Mouse (Mus musculus) forebrain, embryonic 11.5 days (tissue): ENCODE measurements around the gene Cul9. TPM values are rescaled to one million over a fixed set of nuclear protein-coding genes. Genes with fewer than 3 reads are reported as not detected.
"Not testable (repeated sequence)": the region's sequence is repeated elsewhere in the genome, so short reads cannot be mapped to it uniquely, and the experiment has no call there.

ENCODE experiments used
- ATAC-seq: fragments of 200-750 bp; cut with Nextera tagmentation; replicated peaks from 2 replicates; pipeline ENCODE4 v1.8.0; 2017; ENCODE audit warnings: moderate TSS enrichment; ENCODE audit not compliant: low FRiP score
- DNase-seq: peaks from one replicate; pipeline ENCODE4 v3.0.0-alpha.2; 2017; ENCODE audit warnings: low spot score
- H3K27ac ChIP-seq: fragments of 300-500 bp; sonication (generic); 2 replicates; pipeline ENCODE4 v1.5.1; 2014; ENCODE audit warnings: low read depth, low read length
- H3K27me3 ChIP-seq: fragments of 300-500 bp; sonication (generic); 2 replicates; pipeline ENCODE4 v1.6.1; 2014; ENCODE audit warnings: mild to moderate bottlenecking, low read length, mixed read lengths; ENCODE audit not compliant: control insufficient read depth, insufficient read depth
- H3K36me3 ChIP-seq: fragments of 300-500 bp; sonication (generic); 2 replicates; pipeline ENCODE4 v1.6.1; 2014; ENCODE audit warnings: mild to moderate bottlenecking, low read length, moderate library complexity, mixed read lengths; ENCODE audit not compliant: control insufficient read depth, insufficient read depth
- H3K4me1 ChIP-seq: fragments of 300-500 bp; sonication (generic); replicated peaks from 2 replicates; pipeline ENCODE4 v1.6.1; 2014; ENCODE audit warnings: low read length, mixed read lengths; ENCODE audit not compliant: control insufficient read depth, insufficient read depth
- H3K4me2 ChIP-seq: fragments of 300-500 bp; sonication (generic); 2 replicates; pipeline ENCODE4 v1.6.1; 2014; ENCODE audit warnings: low read depth, mild to moderate bottlenecking, low read length, moderate library complexity, mixed read lengths; ENCODE audit not compliant: severe bottlenecking
- H3K4me3 ChIP-seq: fragments of 300-500 bp; sonication (generic); 2 replicates; pipeline ENCODE4 v1.5.1; 2014; ENCODE audit warnings: low read depth, low read length
- H3K9ac ChIP-seq: fragments of 300-500 bp; sonication (generic); 2 replicates; pipeline ENCODE4 v1.6.1; 2014; ENCODE audit warnings: low read length
- H3K9me3 ChIP-seq: fragments of 300-500 bp; sonication (generic); 2 replicates; pipeline ENCODE4 v1.6.1; 2016; ENCODE audit warnings: low read length, mixed read lengths; ENCODE audit not compliant: control insufficient read depth
- WGBS: fragments of 180-500 bp; shearing (Covaris S2); extraction: QIAGEN DNeasy Blood & Tissue Kit; methylation state at CpG from one replicate; pipeline ENCODE4 v1.1.7; 2014; 5-methylcytosine and 5-hydroxymethylcytosine counted together
- polyA plus RNA-seq: library from polyadenylated mRNA; unstranded; fragments of >200 nt; fragmentation: Nextera tagmentation; extraction: Ambion mirVana; gene quantifications from 2 replicates; pipeline ENCODE4 v1.2.1, GENCODE M21; 2014

Cul9 gene
- polyA plus RNA-seq, 1 experiment from 2014 or later, result 3.4 TPM

DNA sequence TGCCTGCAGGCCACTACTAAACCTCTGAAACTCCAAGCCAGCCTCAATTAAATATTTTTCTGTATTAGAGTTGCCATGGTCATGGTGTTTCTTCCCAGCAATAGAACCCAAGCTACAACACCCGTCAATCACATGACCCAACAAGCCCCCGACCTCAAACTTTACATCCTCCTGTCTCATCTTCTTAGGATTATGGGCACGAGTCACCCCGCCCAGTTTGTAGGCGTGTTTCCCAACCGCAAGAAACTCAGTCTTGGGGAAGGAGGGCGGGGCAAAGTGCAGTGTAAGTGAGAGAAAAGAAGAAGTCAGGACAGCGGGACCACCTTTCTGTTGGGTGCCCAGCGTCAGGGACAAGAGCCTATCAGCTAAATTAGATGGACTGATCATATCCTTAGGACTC, 42.0 kb upstream of the Cul9 start:
- WGBS, result 88% methylated on average over 9 of the region's 9 CpGs
- H3K9me3 ChIP-seq, result no peaks in the 10 kb centered on the region
- no peak overlapping the region for H3K9ac ChIP-seq
- H3K36me3 ChIP-seq, result peaks cover 8% of the 10 kb centered on the region; the same call in 1 of the 2 replicates
- no peak overlapping the region for H3K4me2 ChIP-seq
- H3K27ac ChIP-seq, result no peak overlapping the region
- H3K27me3 ChIP-seq, result no peaks in the 10 kb centered on the region
- DNase-seq (no peak), ATAC-seq (no peak)
- H3K4me1 ChIP-seq, result no peaks in the 10 kb centered on the region
- no peak overlapping the region for H3K4me3 ChIP-seq

DNA sequence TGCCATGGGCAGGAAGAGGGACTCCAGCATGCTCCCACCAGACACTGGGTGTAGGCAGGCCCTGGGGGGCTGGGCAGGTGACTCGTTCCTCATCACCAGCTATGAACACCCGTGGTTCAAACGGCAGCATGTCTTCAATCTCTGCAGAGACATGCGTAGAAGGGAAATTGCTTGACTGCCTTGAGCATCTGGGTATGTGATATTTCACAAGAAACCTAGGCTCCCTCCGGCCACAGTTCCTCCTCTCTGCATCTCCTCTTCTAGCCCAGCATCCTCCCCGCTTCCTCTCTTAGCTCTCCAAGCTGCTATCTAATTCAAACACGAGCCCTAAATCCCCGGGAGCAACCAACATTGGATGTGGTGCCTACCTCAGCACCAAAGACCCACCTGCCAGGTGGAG, 40.1 kb upstream of the Cul9 start:
- H3K4me1 ChIP-seq, result no peaks in the 10 kb centered on the region
- ATAC-seq, result no peak
- no peaks in the 10 kb centered on the region for H3K9me3 ChIP-seq
- 95% methylated on average over 8 of the region's 8 CpGs for WGBS
- peaks cover 8% of the 10 kb centered on the region; the same call in 1 of the 2 replicates for H3K36me3 ChIP-seq
- H3K4me2 ChIP-seq, result no peak overlapping the region
- no peaks in the 10 kb centered on the region for H3K27me3 ChIP-seq
- no peak overlapping the region for H3K4me3 ChIP-seq
- DNase-seq, result no peak
- H3K9ac ChIP-seq, result no peak overlapping the region
- H3K27ac ChIP-seq, result no peak overlapping the region

DNA sequence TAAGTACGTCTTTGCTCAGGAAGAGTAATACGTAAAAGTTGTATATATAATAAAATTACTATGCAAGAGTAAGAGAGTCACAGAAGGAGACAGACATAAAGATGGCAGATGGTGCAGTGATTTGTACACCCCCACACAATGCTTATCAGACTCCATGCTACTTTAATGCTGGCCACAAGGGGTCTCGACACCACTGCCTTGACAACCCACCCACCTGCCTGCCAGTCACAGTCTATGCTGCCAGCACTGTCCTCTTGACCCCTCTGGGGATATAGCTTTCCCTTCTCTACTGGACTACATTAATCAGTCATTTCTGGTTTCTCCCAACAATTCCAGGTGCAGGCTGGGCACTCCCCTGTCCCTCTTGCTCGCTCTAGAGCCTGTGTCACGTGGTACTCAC, 32.5 kb upstream of the Cul9 start:
- H3K9me3 ChIP-seq, result no peaks in the 10 kb centered on the region; the same call in 1 of the 2 replicates
- no peak overlapping the region for H3K9ac ChIP-seq
- 89% methylated on average over 5 of the region's 5 CpGs for WGBS
- DNase-seq, result no peak
- no peak overlapping the region for H3K4me3 ChIP-seq
- no peaks in the 10 kb centered on the region for H3K4me1 ChIP-seq
- H3K27ac ChIP-seq, result no peak overlapping the region
- ATAC-seq, result no peak
- peaks cover 8% of the 10 kb centered on the region; the same call in 1 of the 2 replicates for H3K36me3 ChIP-seq
- no peaks in the 10 kb centered on the region for H3K27me3 ChIP-seq
- no peak overlapping the region for H3K4me2 ChIP-seq

DNA sequence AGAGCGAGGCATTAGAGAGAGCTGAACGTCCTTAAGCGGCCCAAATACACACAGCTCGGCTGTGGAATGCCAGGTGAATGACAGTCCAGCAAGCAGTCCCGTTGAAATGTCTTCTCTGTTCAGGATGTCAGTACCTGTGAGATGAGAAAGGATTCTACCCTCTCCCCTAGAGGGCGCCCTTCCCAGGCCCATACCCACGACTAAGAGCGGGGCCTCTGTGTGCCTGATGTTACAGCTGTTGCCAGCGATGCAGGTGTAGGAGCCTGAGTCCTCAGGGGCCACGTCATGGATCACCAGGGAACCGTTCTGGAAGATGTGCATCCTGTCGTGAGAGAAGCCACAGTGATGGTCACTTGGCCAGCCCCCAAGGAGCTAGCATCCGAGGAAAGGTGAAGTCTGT, 29.9 kb upstream of the Cul9 start:
- no peak for DNase-seq
- H3K27ac ChIP-seq, result no peak overlapping the region
- no peaks in the 10 kb centered on the region for H3K4me1 ChIP-seq
- H3K9ac ChIP-seq, result no peak overlapping the region
- 84% methylated on average over 13 of the region's 13 CpGs for WGBS
- H3K27me3 ChIP-seq, result no peaks in the 10 kb centered on the region
- H3K9me3 ChIP-seq, result no peaks in the 10 kb centered on the region; the same call in 1 of the 2 replicates
- no peak overlapping the region for H3K4me3 ChIP-seq
- ATAC-seq, result no peak
- no peak overlapping the region for H3K4me2 ChIP-seq
- peaks cover 8% of the 10 kb centered on the region; the same call in 1 of the 2 replicates for H3K36me3 ChIP-seq

DNA sequence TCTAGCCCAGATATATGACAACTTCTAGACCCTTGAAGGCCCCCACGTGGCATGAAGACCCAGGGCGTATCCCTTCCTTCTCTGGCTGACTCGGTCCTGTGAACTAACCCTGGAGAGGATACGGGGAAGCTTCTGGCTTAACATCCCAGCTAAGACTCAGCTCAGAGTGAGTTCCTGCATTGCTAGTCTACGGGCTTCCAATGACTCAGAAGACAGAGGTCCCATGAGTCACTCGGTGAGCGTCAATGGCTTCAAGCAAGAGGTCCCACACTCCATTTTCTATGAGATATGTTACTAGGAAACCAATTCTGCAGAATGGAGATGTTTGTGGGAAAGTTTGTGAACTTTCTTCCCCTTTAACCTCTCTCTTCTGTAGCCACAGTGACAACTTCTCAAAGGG, 28.3 kb upstream of the Cul9 start:
- DNase-seq (no peak), ATAC-seq (no peak)
- Histone ChIP-seq H3K4me2 (no peak overlapping the region), H3K27ac (no peak overlapping the region), H3K4me3 (no peak overlapping the region), H3K4me1 (no peaks in the 10 kb centered on the region), H3K36me3 (peaks cover 8% of the 10 kb centered on the region; the same call in 1 of the 2 replicates), H3K9me3 (no peaks in the 10 kb centered on the region), H3K27me3 (no peaks in the 10 kb centered on the region), H3K9ac (no peak overlapping the region)
- WGBS, result 92% methylated on average over 7 of the region's 7 CpGs

DNA sequence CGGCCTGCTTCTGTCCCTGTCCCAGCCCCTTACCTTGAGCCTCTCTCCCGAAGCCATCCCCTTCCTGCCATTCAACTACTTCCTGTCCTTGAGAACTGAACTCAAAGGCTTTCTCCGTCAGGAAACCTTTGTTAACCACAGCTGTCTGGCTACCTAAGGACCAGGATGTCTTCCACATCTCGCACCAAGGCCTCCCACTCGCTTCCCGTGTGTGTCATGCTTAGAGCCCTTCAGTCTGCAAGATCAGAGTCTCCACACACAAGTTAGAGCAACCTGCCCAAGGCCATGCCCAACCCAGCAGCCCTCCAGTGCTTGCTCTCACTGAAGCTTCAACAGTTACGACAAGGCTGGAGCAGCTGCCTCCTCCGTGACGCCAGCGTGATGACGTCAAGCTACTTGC, 24.8 kb upstream of the Cul9 start:
- H3K27ac ChIP-seq, result no peak overlapping the region
- no peak overlapping the region for H3K4me3 ChIP-seq
- WGBS, result 91% methylated on average over 11 of the region's 11 CpGs
- H3K4me1 ChIP-seq, result no peaks in the 10 kb centered on the region
- H3K9ac ChIP-seq, result no peak overlapping the region
- no peak overlapping the region for H3K4me2 ChIP-seq
- no peak for DNase-seq
- no peaks in the 10 kb centered on the region for H3K27me3 ChIP-seq
- H3K36me3 ChIP-seq, result peaks cover 11% of the 10 kb centered on the region; the same call in 1 of the 2 replicates
- H3K9me3 ChIP-seq, result no peaks in the 10 kb centered on the region
- no peak for ATAC-seq

DNA sequence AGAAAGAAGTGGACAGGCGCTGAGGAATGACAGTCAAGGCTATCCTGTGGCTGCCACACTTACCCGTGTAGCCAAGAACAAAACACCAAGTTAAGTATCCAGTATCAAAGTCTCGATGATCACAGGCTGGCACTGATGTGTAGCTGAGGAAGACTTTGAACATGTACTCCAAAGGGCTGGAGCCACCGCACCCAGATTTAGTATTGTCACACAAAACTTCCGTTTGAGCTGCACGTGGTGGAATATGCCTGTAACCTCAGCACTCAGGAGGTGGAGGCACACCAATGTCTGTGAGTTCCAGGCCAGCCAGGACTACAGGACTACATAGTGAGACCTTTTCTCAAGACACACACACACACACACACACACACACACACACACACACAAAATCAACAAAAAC, 13.0 kb upstream of the Cul9 start:
- Histone ChIP-seq H3K4me1 (peaks cover 6% of the 10 kb centered on the region), H3K4me2 (no peak overlapping the region), H3K9me3 (no peaks in the 10 kb centered on the region), H3K36me3 (no peaks in the 10 kb centered on the region; the same call in 1 of the 2 replicates), H3K9ac (no peak overlapping the region), H3K27me3 (no peaks in the 10 kb centered on the region), H3K27ac (no peak overlapping the region), H3K4me3 (no peak overlapping the region)
- ATAC-seq (no peak), DNase-seq (no peak)
- WGBS, result 88% methylated on average over 6 of the region's 6 CpGs

DNA sequence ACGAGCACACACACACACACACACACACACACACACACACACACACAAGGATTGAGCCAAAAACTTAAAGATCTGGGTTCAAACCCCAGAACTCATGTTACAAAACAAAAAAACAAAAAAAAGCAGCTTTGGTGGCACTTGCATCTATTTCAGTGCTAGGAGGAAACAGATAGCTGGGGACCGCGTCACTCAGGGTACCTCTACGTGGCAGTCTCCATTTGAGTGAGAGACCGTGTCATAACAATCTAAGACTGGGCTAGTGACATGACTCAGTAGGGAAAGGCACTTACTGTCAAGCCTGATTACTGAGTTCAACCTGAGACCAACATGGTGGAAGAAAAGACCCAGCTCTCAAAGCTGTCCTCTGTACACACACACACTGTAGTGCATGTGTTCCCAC, 12.0 kb upstream of the Cul9 start:
- ATAC-seq, result no peak
- 88% methylated on average over 5 of the region's 5 CpGs for WGBS

DNA sequence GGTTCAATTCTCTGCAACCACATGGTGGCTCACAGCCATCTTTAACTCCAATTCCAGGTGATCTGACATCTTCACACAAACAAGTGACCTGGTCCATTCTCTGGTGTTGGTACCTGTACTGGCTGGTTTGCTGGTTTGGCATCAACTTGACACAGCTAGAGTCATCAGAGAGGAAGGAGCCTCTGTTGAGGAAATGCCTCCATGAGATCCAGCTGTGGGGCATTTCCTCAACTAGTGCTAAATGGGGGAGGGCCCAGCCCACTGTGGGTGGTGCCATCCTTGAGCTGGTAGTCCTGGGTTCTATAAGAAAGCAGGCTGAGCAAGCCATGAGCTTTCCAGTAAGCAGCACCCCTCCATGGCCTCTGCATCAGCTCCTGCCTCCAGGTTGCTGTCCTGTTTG, 11.1 kb upstream of the Cul9 start:
- not testable (repeated sequence) for H3K4me3 ChIP-seq, H3K9ac ChIP-seq, H3K9me3 ChIP-seq, ATAC-seq, H3K27me3 ChIP-seq, H3K36me3 ChIP-seq, H3K27ac ChIP-seq, DNase-seq
- H3K4me2 ChIP-seq, result 0 out of 2 replicates have a peak overlapping the region, but pooled peaks have one; percentile 62
- H3K4me1 ChIP-seq, result peaks cover 22% of the 10 kb centered on the region

More for the DNA sequence above, 12.0 kb upstream of the Cul9 start:
- Histone ChIP-seq H3K4me1 (peaks cover 16% of the 10 kb centered on the region), H3K4me3 (no peak overlapping the region), H3K36me3 (no peaks in the 10 kb centered on the region), H3K27ac (no peak overlapping the region), H3K4me2 (no peak overlapping the region), H3K9ac (no peak overlapping the region), H3K9me3 (no peaks in the 10 kb centered on the region), H3K27me3 (no peaks in the 10 kb centered on the region)
- no peak for DNase-seq
